Mouse (Mus musculus) forebrain, embryonic 10.5 days (tissue): ENCODE results near the gene Nup107. TPM values are rescaled to one million over a fixed set of nuclear protein-coding genes. Genes with fewer than 3 reads are reported as not detected.

Experiments
- DNase-seq: peaks from one replicate; pipeline ENCODE4 v3.0.0-alpha.2; 2017; ENCODE audit warnings: low spot score; ENCODE audit errors: extremely low spot score
- H3K27ac ChIP-seq: fragments of 300-500 bp; sonication (generic); 2 replicates; pipeline ENCODE4 v1.5.1; 2016; ENCODE audit warnings: mild to moderate bottlenecking
- H3K27me3 ChIP-seq: fragments of 300-500 bp; sonication (generic); 2 replicates; pipeline ENCODE4 v1.6.1; 2016; ENCODE audit warnings: mild to moderate bottlenecking; ENCODE audit not compliant: poor library complexity, severe bottlenecking
- H3K36me3 ChIP-seq: fragments of 300-500 bp; sonication (generic); replicated peaks from 2 replicates; pipeline ENCODE4 v1.6.1; 2016; ENCODE audit warnings: mild to moderate bottlenecking, moderate library complexity
- H3K4me1 ChIP-seq: fragments of 300-500 bp; sonication (generic); 2 replicates; pipeline ENCODE4 v1.6.1; 2016
- H3K4me3 ChIP-seq: fragments of 300-500 bp; sonication (generic); 2 replicates; pipeline ENCODE4 v1.5.1; 2016; ENCODE audit warnings: mild to moderate bottlenecking, moderate library complexity
- H3K9me3 ChIP-seq: fragments of 300-500 bp; sonication (generic); 2 replicates; pipeline ENCODE4 v1.6.1; 2016; ENCODE audit warnings: mild to moderate bottlenecking, moderate library complexity
- WGBS: fragments of 180-500 bp; shearing (Covaris S2); methylation state at CpG from one replicate; pipeline ENCODE4 v1.1.7; 2016; 5-methylcytosine and 5-hydroxymethylcytosine counted together
- polyA plus RNA-seq: library from polyadenylated mRNA; unstranded; fragments of >200 nt; fragmentation: Nextera tagmentation; extraction: Ambion mirVana; gene quantifications from 2 replicates; pipeline ENCODE4 v1.2.1, GENCODE M21; 2016

Nup107 gene
- polyA plus RNA-seq, 1 experiment from 2014 or later: 113 TPM

DNA sequence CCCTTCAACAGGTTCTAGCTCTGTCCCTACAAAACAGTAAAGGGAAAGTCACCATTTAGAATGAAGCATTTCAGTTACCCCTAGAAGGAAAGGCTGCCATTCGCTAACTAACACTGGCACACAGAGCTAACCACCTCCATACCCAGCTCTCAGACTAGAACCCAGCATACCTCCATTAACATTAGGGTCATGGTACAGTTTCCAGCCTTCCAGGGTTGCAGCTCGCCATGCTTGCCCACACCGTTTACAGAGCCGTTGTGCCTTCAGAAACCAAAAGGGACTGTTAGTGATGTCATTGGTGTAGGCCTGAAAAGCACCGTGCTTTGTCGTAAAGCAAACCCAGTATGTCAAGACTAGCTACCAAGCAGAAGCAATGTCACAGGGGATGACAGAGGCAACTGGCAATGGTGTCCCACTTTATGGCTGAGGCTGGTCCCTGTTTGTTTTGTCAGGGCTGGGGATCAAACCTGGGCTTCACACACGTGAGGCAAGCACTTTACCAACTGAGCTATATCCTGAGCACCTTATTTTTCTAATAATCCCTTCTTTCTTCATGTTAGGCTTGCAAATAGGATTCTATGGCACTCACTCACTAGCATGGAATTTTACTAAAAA is 19.3 kb downstream of the Nup107 start:
- Histone ChIP-seq H3K4me3 (no peak overlapping the region), H3K27ac (no peak overlapping the region), H3K36me3 (peaks cover 94% of the 10 kb centered on the region), H3K9me3 (no peaks in the 10 kb centered on the region), H3K27me3 (no peaks in the 10 kb centered on the region), H3K4me1 (no peaks in the 10 kb centered on the region)
- no peak for DNase-seq
- WGBS: 93% methylated on average over 7 of the region's 7 CpGs

GRCm38 (mm10) chr10:117772364-117773105 is 20.0 kb downstream of the Nup107 start:
- Histone ChIP-seq H3K27ac (no peak overlapping the region), H3K4me3 (no peak overlapping the region), H3K27me3 (no peaks in the 10 kb centered on the region), H3K9me3 (no peaks in the 10 kb centered on the region), H3K36me3 (peaks cover 94% of the 10 kb centered on the region), H3K4me1 (no peaks in the 10 kb centered on the region)
- 92% methylated on average over 17 of the region's 17 CpGs for WGBS
- no peak for DNase-seq

- no peaks in the 10 kb centered on the region for H3K27me3 ChIP-seq
- WGBS: 97% methylated on average over 10 of the region's 10 CpGs
- no peak for DNase-seq
- H3K27ac ChIP-seq: no peak overlapping the region
- H3K4me1 ChIP-seq: no peaks in the 10 kb centered on the region
- no peaks in the 10 kb centered on the region for H3K9me3 ChIP-seq
- H3K4me3 ChIP-seq: no peak overlapping the region
- peaks cover 94% of the 10 kb centered on the region for H3K36me3 ChIP-seq
These were observed 21.4 kb downstream of the Nup107 start for GRCm38 (mm10) chr10:117771131-117771510.

- no peak for DNase-seq
- H3K36me3 ChIP-seq: peaks cover 94% of the 10 kb centered on the region
- no peak overlapping the region for H3K4me3 ChIP-seq
- no peaks in the 10 kb centered on the region for H3K27me3 ChIP-seq
- no peaks in the 10 kb centered on the region for H3K9me3 ChIP-seq
- no peak overlapping the region for H3K27ac ChIP-seq
- 94% methylated on average over 18 of the region's 18 CpGs for WGBS
- no peaks in the 10 kb centered on the region for H3K4me1 ChIP-seq
These were observed 22.0 kb downstream of the Nup107 start for GRCm38 (mm10) chr10:117770286-117771130.

DNA sequence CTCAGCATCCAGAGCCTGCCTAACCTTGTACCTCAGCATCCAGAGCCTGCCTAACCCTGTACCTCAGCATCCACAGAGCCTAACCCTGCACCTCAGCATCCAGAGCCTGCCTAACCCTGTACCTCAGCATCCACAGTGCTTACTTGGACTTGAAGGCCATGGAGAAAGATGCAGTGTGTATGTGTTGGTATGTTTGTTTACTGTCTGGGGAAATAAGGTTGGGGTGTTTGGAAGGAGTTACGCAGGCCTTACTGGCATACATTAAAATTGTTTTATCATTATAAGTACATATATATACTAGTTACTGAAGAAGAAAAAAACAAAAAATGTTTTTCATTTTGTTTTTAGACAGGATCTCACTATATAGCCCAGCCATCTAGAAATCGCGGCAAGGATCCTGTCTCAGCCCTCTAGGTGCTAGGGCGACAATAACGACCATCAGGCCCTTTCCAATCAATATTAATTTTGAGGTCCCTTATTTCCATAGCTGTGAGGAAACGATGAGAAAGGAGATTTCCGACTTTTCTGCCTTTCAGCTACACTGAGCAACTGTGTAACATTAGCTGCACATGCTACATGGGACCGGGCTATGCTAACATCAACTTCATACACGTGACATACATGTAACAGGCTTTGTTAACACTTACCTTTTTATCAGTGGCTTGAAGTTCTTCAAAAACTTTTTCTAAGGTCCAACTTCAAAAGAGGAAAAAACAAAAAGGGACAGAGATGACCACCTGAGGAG is 22.8 kb downstream of the Nup107 start:
- peaks cover 94% of the 10 kb centered on the region for H3K36me3 ChIP-seq
- DNase-seq: no peak
- no peaks in the 10 kb centered on the region for H3K9me3 ChIP-seq
- no peak overlapping the region for H3K4me3 ChIP-seq
- no peaks in the 10 kb centered on the region for H3K27me3 ChIP-seq
- H3K4me1 ChIP-seq: no peaks in the 10 kb centered on the region
- no peak overlapping the region for H3K27ac ChIP-seq
- 95% methylated on average over 9 of the region's 9 CpGs for WGBS

- Histone ChIP-seq H3K9me3 (no peaks in the 10 kb centered on the region), H3K27me3 (no peaks in the 10 kb centered on the region), H3K4me3 (no peak overlapping the region), H3K27ac (no peak overlapping the region), H3K4me1 (no peaks in the 10 kb centered on the region), H3K36me3 (peaks cover 94% of the 10 kb centered on the region)
- 92% methylated on average over 7 of the region's 7 CpGs for WGBS
- DNase-seq: no peak
These were observed 24.4 kb downstream of the Nup107 start for GRCm38 (mm10) chr10:117768141-117768440.

DNA sequence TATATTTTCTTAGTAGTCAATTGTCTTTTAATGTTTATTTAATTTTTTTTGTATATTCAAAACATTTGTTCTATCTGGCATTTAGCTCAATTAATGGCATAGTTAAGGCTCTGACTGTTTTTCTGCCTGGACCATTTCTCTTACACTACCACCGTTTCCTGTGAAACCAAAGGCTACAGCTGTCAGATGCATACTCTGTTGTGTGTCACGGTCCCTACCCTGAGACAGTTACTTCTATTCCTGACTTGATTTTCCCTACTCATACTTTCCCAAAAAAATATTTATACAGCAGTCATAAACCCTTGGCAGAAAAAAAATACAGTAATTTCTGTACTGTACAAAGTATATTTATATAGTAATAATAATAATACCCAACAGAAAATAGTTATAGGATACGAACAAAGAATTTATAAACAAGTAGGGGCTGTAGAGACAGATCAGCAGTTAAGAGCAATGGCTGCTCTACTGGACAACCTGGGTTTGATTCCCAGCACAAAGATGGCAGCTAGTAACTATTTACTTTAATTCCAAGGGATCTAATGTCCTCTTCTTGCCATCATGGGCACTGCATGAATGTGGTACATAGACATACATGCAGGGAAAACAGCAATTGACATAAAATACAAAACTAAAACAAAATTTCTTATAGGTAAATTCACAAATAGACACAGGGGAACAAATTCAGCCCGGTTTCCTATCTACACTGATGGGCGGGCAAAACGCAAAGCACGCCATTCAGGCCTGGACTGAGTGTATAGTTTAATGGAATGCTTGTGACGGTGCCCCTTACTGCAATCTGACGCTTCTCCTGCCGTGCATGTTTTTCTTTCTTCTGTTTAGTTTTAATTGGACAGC is 25.0 kb downstream of the Nup107 start:
- WGBS: 91% methylated on average over 10 of the region's 10 CpGs
- peaks cover 94% of the 10 kb centered on the region for H3K36me3 ChIP-seq
- H3K4me3 ChIP-seq: no peak overlapping the region
- H3K27me3 ChIP-seq: no peaks in the 10 kb centered on the region
- no peaks in the 10 kb centered on the region for H3K9me3 ChIP-seq
- no peak for DNase-seq
- H3K4me1 ChIP-seq: no peaks in the 10 kb centered on the region
- no peak overlapping the region for H3K27ac ChIP-seq

DNA sequence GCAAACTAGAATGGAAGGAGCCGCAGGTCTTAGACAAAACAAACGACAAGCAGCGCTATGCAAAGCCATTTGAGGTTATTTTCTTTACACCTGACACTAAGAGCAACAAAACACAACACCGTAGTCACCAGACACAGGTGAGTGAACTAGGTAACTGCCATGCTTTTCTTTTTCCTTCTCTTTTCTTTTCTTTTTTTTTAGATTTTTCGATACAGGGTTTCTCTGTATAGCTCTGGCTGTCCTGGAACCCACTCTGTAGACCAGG is 25.7 kb downstream of the Nup107 start:
- H3K9me3 ChIP-seq: no peaks in the 10 kb centered on the region
- no peak for DNase-seq
- H3K4me1 ChIP-seq: no peaks in the 10 kb centered on the region
- H3K27ac ChIP-seq: no peak overlapping the region
- no peaks in the 10 kb centered on the region for H3K27me3 ChIP-seq
- WGBS: 94% methylated on average over 5 of the region's 5 CpGs
- peaks cover 96% of the 10 kb centered on the region for H3K36me3 ChIP-seq
- H3K4me3 ChIP-seq: no peak overlapping the region

DNA sequence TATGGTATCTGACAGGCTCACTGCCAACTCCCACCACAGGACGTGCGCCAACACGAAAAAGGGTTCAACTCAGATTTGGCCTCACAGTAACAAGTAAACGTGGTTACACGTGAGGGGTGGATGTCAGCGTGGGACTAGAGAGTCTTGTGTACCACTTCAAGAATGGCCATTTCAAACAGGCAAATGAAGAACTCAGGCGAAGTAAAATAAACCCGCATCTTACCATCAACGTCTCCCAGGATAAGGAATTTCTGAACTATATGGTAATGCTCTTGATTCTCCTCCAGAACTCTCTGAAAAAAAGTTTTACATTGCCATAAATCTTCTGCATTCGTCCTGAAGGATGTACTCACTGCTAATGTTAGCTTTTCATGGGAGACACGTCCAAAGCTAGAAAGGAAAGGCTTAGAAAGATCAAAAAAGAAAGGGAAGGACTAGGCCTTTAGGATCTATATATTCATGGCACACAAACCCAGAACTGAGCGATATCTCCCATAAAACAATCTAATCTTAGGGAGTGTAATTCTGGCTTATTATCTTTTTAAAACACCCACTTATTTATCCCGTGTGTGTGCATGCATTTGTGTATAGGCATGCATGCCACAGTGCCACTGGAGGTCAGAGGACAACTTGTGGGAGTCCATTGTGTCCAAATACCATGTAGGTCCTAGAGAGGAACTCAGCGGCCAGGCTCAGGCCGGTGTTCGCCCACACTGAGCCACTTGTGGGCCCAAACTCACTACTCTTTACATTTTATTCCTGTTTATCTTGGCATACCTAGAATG is 26.2 kb downstream of the Nup107 start:
- H3K27ac ChIP-seq: no peak overlapping the region
- DNase-seq: no peak
- peaks cover 96% of the 10 kb centered on the region for H3K36me3 ChIP-seq
- no peaks in the 10 kb centered on the region for H3K27me3 ChIP-seq
- no peaks in the 10 kb centered on the region for H3K4me1 ChIP-seq
- H3K9me3 ChIP-seq: no peaks in the 10 kb centered on the region
- WGBS: 94% methylated on average over 16 of the region's 16 CpGs
- H3K4me3 ChIP-seq: no peak overlapping the region

DNA sequence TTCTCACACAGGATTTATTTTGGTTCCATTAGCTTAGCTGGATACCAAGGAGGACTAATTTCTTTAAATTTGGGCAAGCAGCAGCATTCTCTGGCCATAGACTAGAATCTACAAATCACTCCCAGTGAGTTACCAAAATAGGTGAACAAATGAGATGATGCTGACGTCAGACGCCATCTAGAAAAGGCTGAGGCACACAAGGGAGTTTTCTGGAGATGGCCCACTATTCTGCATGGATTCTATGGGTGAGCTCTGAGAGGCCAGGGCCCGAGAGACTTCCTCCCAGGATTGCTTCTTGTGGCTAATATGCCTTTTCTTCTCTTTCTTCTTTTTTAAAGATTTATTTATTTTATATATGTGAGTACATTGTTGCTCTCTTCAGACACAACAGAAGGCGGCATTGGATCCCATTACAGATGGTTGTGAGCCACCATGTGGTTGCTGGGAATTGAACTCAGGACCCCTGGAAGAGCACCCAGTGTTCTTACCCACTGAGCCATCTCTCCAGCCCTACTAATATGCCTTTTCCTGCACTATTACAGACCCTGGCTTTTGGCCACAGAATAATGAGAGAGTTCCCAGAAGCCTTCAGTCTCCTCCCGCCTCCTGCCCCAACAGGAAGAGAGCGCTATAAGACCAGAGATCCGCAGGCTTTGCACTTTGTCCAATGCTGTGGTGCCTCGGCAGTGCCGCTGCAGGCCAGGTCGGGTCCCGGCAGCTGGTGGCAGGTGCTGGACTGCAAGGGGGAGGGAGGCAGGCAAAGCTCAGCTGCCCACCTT is 27.2 kb downstream of the Nup107 start:
- WGBS: 94% methylated on average over 11 of the region's 11 CpGs
- no peaks in the 10 kb centered on the region for H3K9me3 ChIP-seq
- H3K36me3 ChIP-seq: peaks cover 96% of the 10 kb centered on the region
- H3K27ac ChIP-seq: no peak overlapping the region
- H3K4me1 ChIP-seq: no peaks in the 10 kb centered on the region
- no peaks in the 10 kb centered on the region for H3K27me3 ChIP-seq
- DNase-seq: no peak
- H3K4me3 ChIP-seq: no peak overlapping the region

DNA sequence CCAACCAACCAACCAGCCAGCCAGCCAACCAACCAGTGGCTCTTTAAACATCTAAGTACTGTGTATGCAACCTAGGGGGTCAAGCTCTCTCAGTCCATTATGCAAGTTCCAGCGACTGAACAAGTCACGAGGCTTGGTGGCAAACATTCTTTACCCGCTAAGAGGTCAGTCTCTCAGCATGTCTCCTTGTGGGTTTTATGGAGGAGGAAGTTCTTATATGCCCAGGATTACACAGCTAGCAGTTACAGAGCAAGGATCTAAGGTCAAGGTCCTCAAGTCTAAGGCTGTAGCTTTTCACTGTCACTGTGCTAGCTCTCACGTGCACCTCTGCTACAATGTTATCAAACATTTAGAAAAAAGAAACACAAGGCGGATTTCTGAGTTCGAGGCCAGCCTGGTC is 27.9 kb downstream of the Nup107 start:
- no peak overlapping the region for H3K27ac ChIP-seq
- no peaks in the 10 kb centered on the region for H3K9me3 ChIP-seq
- H3K27me3 ChIP-seq: no peaks in the 10 kb centered on the region
- H3K4me1 ChIP-seq: no peaks in the 10 kb centered on the region
- H3K4me3 ChIP-seq: no peak overlapping the region
- peaks cover 96% of the 10 kb centered on the region for H3K36me3 ChIP-seq
- 93% methylated on average over 6 of the region's 6 CpGs for WGBS
- DNase-seq: no peak
